Mouse (Mus musculus) forebrain, embryonic 12.5 days (tissue): ENCODE results near the gene Snx29. TPM values are rescaled to one million over a fixed set of nuclear protein-coding genes. Genes with fewer than 3 reads are reported as not detected.
"Not testable (repeated sequence)": the region's sequence is repeated elsewhere in the genome, so short reads cannot be mapped to it uniquely, and the experiment has no call there.

Experiments
- ATAC-seq: fragments of 200-750 bp; cut with Nextera tagmentation; 2 replicates; pipeline ENCODE4 v1.8.0; 2017; ENCODE audit warnings: moderate TSS enrichment; ENCODE audit not compliant: low FRiP score
- H3K27ac ChIP-seq: fragments of 300-500 bp; sonication (generic); 2 replicates; pipeline ENCODE4 v1.5.1; 2016; ENCODE audit warnings: mild to moderate bottlenecking
- H3K27me3 ChIP-seq: fragments of 300-500 bp; sonication (generic); 2 replicates; pipeline ENCODE4 v1.6.1; 2016; ENCODE audit warnings: mild to moderate bottlenecking
- H3K36me3 ChIP-seq: fragments of 300-500 bp; sonication (generic); replicated peaks from 2 replicates; pipeline ENCODE4 v1.6.1; 2016; ENCODE audit warnings: mild to moderate bottlenecking
- H3K4me1 ChIP-seq: fragments of 300-500 bp; sonication (generic); 2 replicates; pipeline ENCODE4 v1.6.1; 2016
- H3K4me2 ChIP-seq: fragments of 300-500 bp; sonication (generic); 2 replicates; pipeline ENCODE4 v1.6.1; 2016; ENCODE audit warnings: mild to moderate bottlenecking, moderate library complexity
- H3K4me3 ChIP-seq: fragments of 300-500 bp; sonication (generic); replicated peaks from 2 replicates; pipeline ENCODE4 v1.5.1; 2016; ENCODE audit warnings: mild to moderate bottlenecking
- H3K9ac ChIP-seq: fragments of 300-500 bp; sonication (generic); 2 replicates; pipeline ENCODE4 v1.6.1; 2016; ENCODE audit warnings: mild to moderate bottlenecking
- H3K9me3 ChIP-seq: fragments of 300-500 bp; sonication (generic); 2 replicates; pipeline ENCODE4 v1.6.1; 2016
- WGBS: fragments of 180-500 bp; shearing (Covaris S2); methylation state at CpG from one replicate; pipeline ENCODE4 v1.1.7; 2016; 5-methylcytosine and 5-hydroxymethylcytosine counted together
- polyA plus RNA-seq: library from polyadenylated mRNA; unstranded; fragments of >200 nt; fragmentation: Nextera tagmentation; extraction: Ambion mirVana; gene quantifications from 2 replicates; pipeline ENCODE4 v1.2.1, GENCODE M21; 2016

Gene Snx29
- polyA plus RNA-seq, 1 experiment from 2014 or later, result 16.4 TPM

- 86% methylated on average over 4 of the region's 4 CpGs for WGBS
These were observed 118.9 kb downstream of the Snx29 start for GRCm38 (mm10) chr16:11441616-11442015.

DNA sequence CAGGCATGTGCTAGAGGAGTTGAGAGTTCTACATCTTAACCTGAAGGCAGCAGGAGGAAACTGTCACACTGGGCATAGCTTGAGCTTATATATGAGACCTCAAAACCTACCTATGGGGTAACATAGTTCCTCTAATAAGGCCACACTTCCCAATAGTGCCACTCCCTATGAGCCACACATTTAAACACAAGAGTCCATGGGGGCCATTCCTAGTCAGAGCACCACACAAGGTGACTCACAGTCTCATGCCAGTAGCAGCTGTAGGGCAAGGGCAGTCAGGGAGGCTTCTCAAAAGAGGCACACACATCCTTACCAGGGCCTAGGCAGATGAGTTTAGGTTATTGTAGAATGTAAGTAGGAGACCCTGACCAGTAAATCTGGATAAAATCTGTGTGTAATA is 119.8 kb downstream of the Snx29 start:
- Histone ChIP-seq H3K4me3 (no peak overlapping the region), H3K36me3 (no peaks in the 10 kb centered on the region)
- ATAC-seq, result no peak

More at GRCm38 (mm10) chr16:11441616-11442015, 118.9 kb downstream of the Snx29 start:
- Histone ChIP-seq H3K4me1 (no peaks in the 10 kb centered on the region), H3K27ac (no peak overlapping the region), H3K36me3 (no peaks in the 10 kb centered on the region), H3K4me2 (no peak overlapping the region), H3K9ac (no peak overlapping the region), H3K9me3 (no peaks in the 10 kb centered on the region), H3K27me3 (no peaks in the 10 kb centered on the region), H3K4me3 (no peak overlapping the region)
- ATAC-seq, result no peak

GRCm38 (mm10) chr16:11444626-11445025 is 121.9 kb downstream of the Snx29 start:
- H3K4me3 ChIP-seq, result no peak overlapping the region
- H3K4me2 ChIP-seq, result no peak overlapping the region
- 82% methylated on average over 1 of the region's 1 CpGs for WGBS
- no peak for ATAC-seq
- H3K27ac ChIP-seq, result no peak overlapping the region
- H3K27me3 ChIP-seq, result no peaks in the 10 kb centered on the region
- no peaks in the 10 kb centered on the region for H3K36me3 ChIP-seq
- H3K9ac ChIP-seq, result no peak overlapping the region
- H3K4me1 ChIP-seq, result no peaks in the 10 kb centered on the region
- H3K9me3 ChIP-seq, result no peaks in the 10 kb centered on the region

More for the DNA sequence above, 119.8 kb downstream of the Snx29 start:
- Histone ChIP-seq H3K27me3 (no peaks in the 10 kb centered on the region), H3K4me2 (no peak overlapping the region), H3K9ac (no peak overlapping the region), H3K9me3 (no peaks in the 10 kb centered on the region), H3K27ac (no peak overlapping the region), H3K4me1 (no peaks in the 10 kb centered on the region)

GRCm38 (mm10) chr16:11446977-11447376 is 124.3 kb downstream of the Snx29 start:
- H3K9ac ChIP-seq, result no peak overlapping the region
- no peaks in the 10 kb centered on the region for H3K36me3 ChIP-seq
- no peak for ATAC-seq
- no peaks in the 10 kb centered on the region for H3K4me1 ChIP-seq
- no peaks in the 10 kb centered on the region for H3K9me3 ChIP-seq
- no peak overlapping the region for H3K4me3 ChIP-seq
- H3K27me3 ChIP-seq, result no peaks in the 10 kb centered on the region
- no peak overlapping the region for H3K4me2 ChIP-seq
- 87% methylated on average over 4 of the region's 4 CpGs for WGBS
- H3K27ac ChIP-seq, result no peak overlapping the region

- Histone ChIP-seq H3K4me3 (no peak overlapping the region), H3K9ac (no peak overlapping the region), H3K36me3 (peaks cover 5% of the 10 kb centered on the region; the same call in 1 of the 2 replicates), H3K27ac (no peak overlapping the region), H3K4me1 (no peaks in the 10 kb centered on the region), H3K27me3 (no peaks in the 10 kb centered on the region), H3K4me2 (no peak overlapping the region), H3K9me3 (no peaks in the 10 kb centered on the region)
- 89% methylated on average over 5 of the region's 5 CpGs for WGBS
- ATAC-seq, result no peak
These were observed 125.2 kb downstream of the Snx29 start for GRCm38 (mm10) chr16:11447905-11448304.

GRCm38 (mm10) chr16:11448696-11449095 is 126.0 kb downstream of the Snx29 start:
- not testable (repeated sequence) for H3K27ac ChIP-seq, H3K27me3 ChIP-seq, H3K4me3 ChIP-seq, H3K4me1 ChIP-seq, H3K4me2 ChIP-seq, H3K9ac ChIP-seq, ATAC-seq, H3K9me3 ChIP-seq
- peaks cover 13% of the 10 kb centered on the region for H3K36me3 ChIP-seq
- 94% methylated on average over 4 of the region's 4 CpGs for WGBS

GRCm38 (mm10) chr16:11449344-11449743 is 126.6 kb downstream of the Snx29 start:
- 93% methylated on average over 4 of the region's 4 CpGs for WGBS
- H3K4me2 ChIP-seq, result no peak overlapping the region
- no peak for ATAC-seq
- no peak overlapping the region for H3K27ac ChIP-seq
- no peaks in the 10 kb centered on the region for H3K27me3 ChIP-seq
- peaks cover 16% of the 10 kb centered on the region for H3K36me3 ChIP-seq
- no peaks in the 10 kb centered on the region for H3K4me1 ChIP-seq
- H3K9me3 ChIP-seq, result 0 out of 2 replicates have a peak, but pooled peaks cover 7% of the 10 kb centered on the region
- H3K4me3 ChIP-seq, result no peak overlapping the region
- no peak overlapping the region for H3K9ac ChIP-seq

GRCm38 (mm10) chr16:11450626-11451025 is 127.9 kb downstream of the Snx29 start:
- ATAC-seq, result no peak
- Histone ChIP-seq H3K4me2 (no peak overlapping the region), H3K27me3 (no peaks in the 10 kb centered on the region), H3K4me3 (no peak overlapping the region), H3K27ac (no peak overlapping the region), H3K9me3 (0 out of 2 replicates have a peak, but pooled peaks cover 7% of the 10 kb centered on the region), H3K9ac (no peak overlapping the region), H3K4me1 (no peaks in the 10 kb centered on the region), H3K36me3 (peaks cover 19% of the 10 kb centered on the region)
- WGBS, result 86% methylated on average over 4 of the region's 4 CpGs

GRCm38 (mm10) chr16:11454871-11455270 is 132.2 kb downstream of the Snx29 start:
- Histone ChIP-seq H3K27me3 (no peaks in the 10 kb centered on the region), H3K9me3 (0 out of 2 replicates have a peak, but pooled peaks cover 7% of the 10 kb centered on the region), H3K4me1 (no peaks in the 10 kb centered on the region), H3K9ac (no peak overlapping the region), H3K36me3 (peaks cover 19% of the 10 kb centered on the region), H3K4me3 (no peak overlapping the region), H3K27ac (no peak overlapping the region), H3K4me2 (no peak overlapping the region)
- no peak for ATAC-seq
- 96% methylated on average over 4 of the region's 4 CpGs for WGBS

DNA sequence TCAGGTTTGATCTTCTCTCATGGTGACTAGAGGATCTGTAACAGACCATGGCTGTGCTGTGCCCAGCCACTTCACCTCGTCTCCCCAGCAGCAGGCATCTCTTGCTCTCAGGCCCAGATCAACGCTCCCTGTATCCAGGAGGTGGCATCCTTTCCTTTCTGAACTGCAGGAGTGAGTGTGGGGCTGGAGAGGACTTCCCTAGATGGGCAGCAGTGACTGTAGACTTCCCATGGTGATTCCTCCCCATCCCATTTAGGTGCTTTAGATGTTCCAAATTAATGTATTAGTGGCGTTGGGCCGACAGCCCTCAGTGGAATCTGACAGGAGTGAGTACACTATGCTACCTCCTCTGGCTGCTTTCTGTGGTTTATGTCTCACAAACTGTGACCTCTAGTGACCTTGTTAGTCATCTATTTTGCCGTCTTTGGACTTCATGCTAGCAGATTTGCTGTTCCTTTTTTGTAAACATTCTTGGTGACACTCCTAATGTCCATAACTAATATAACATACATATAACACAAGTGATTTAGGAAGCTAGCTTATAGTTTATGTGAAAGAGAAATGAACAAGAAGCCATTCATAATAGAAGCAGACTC is 132.9 kb downstream of the Snx29 start:
- Histone ChIP-seq H3K9me3 (0 out of 2 replicates have a peak, but pooled peaks cover 7% of the 10 kb centered on the region), H3K4me1 (no peaks in the 10 kb centered on the region), H3K4me3 (no peak overlapping the region), H3K36me3 (peaks cover 19% of the 10 kb centered on the region), H3K27me3 (no peaks in the 10 kb centered on the region), H3K27ac (no peak overlapping the region), H3K4me2 (no peak overlapping the region), H3K9ac (no peak overlapping the region)
- WGBS, result 83% methylated on average over 5 of the region's 5 CpGs
- no peak for ATAC-seq

GRCm38 (mm10) chr16:11456141-11456645 is 133.5 kb downstream of the Snx29 start:
- H3K9ac ChIP-seq, result no peak overlapping the region
- H3K27ac ChIP-seq, result no peak overlapping the region
- H3K9me3 ChIP-seq, result 0 out of 2 replicates have a peak, but pooled peaks cover 7% of the 10 kb centered on the region
- H3K4me1 ChIP-seq, result no peaks in the 10 kb centered on the region
- H3K4me2 ChIP-seq, result no peak overlapping the region
- no peak overlapping the region for H3K4me3 ChIP-seq
- peaks cover 19% of the 10 kb centered on the region for H3K36me3 ChIP-seq
- 87% methylated on average over 5 of the region's 5 CpGs for WGBS
- no peaks in the 10 kb centered on the region for H3K27me3 ChIP-seq
- no peak for ATAC-seq

- Histone ChIP-seq H3K9ac (no peak overlapping the region), H3K4me1 (no peaks in the 10 kb centered on the region), H3K4me3 (no peak overlapping the region), H3K27me3 (no peaks in the 10 kb centered on the region), H3K4me2 (no peak overlapping the region), H3K27ac (no peak overlapping the region), H3K36me3 (peaks cover 18% of the 10 kb centered on the region), H3K9me3 (0 out of 2 replicates have a peak, but pooled peaks cover 7% of the 10 kb centered on the region)
- ATAC-seq, result no peak
- 86% methylated on average over 5 of the region's 5 CpGs for WGBS
These were observed 134.4 kb downstream of the Snx29 start for GRCm38 (mm10) chr16:11457136-11457535.
